Mouse (Mus musculus): Measurements from ENCODE around the gene Olfr772. TPM values are rescaled to one million over a fixed set of nuclear protein-coding genes. Genes with fewer than 3 reads are reported as not detected.

Olfr772 gene
- not detected in 2 replicates for polyA plus RNA-seq (2012; rRNA removed)

DNA sequence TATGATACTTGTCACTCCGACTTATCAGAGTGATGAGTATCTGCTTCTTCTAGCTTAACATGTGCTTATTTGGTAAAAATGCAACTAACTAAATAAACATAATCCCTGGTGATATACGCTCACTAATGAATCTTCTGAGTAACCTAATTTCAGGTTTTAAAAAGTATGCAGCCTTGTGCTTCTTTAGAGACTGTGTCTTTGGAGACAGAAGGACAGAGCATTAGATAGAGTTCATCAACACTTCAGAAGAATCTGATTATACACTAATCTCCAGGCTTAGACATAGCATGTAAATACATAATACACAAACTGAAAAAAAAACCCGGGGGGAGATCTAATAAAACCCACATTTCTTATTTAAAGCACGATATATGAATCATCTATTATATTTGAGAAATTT, at the start of gene Olfr772:
TSS of gene Olfr772 (minus strand) at position 101 of the 400 bp plus-strand sequence.

DNA sequence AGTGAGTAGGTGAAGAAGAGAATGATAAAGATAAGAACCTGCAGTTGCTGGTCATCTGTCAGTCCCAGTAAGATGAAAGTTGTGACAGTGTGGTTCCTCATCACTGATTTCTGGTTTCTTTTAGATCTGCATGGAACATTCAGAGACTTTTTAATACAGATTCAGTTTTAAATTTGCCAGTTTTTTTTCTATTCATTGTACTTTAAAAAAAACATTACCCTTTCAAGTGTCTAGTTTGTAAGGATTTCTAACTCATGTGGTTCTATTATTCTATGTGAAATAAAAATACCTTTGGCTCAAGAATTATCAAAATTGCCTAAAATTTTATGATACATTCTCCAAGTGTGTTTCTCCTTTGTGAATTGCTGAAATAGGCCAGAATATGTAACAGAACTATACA, 9.6 kb upstream of the Olfr772 start, which contains the start of gene Olfr773:
TSS of gene Olfr773 (minus strand) at position 101 of the 400 bp plus-strand sequence.

DNA sequence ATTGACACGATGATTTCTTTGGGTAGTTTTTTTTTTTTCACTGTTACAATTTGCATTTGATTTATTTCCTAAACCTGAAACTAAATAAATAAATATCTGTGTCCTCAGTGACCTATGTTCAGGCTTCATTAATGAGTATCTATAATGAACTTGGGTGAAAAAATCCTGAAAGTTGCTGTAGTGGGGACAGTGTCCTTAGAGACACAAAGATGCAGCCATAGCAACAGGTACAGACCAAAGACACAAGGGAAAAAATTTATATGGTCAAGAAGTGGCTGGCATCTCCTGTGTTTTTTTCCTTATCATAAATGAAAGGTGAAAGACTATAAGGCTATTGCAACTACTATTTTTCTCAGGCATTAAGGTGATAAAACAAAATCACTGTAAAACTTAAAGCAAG, 13.1 kb downstream of the Olfr772 start, which contains the start of gene Olfr771:
TSS of gene Olfr771 (minus strand) at position 101 of the 400 bp plus-strand sequence.

DNA sequence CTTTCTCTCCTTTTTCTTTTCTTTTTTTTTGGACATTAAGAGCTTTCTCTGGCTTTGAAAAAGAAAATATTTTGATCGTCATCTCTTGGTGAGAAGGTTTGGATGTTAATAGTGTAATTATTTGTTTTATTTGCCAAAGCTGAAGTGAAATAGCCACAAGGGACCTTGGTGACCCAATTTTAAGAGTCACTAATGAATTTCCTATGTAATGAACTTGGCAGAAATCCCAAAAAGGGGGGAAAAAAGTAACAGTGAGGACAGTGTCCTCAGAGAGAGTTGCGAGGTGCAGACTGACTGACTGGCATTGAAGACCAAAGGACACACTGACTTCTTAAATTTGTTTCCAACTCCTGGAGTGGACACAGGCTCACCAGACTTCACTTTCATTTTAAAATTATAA, 38.8 kb downstream of the Olfr772 start, which contains the start of gene Olfr770:
TSS of gene Olfr770 (minus strand) at position 101 of the 400 bp plus-strand sequence.

Other genes with a start within 250 kb of the Olfr772 start
- 0.12 and 0.69 TPM in 2 replicates for gene Itga7, start 244.1 kb downstream of the Olfr772 start, polyA plus RNA-seq (2012; rRNA removed)
- gene Mettl7b, start 216.9 kb downstream of the Olfr772 start, polyA plus RNA-seq (2012; rRNA removed), result 0.02 TPM in 2 replicates
- gene Olfr9, start 188.5 kb downstream of the Olfr772 start, polyA plus RNA-seq (2012; rRNA removed), result not detected in 2 replicates
- not detected in 2 replicates for gene Olfr763, start 167.1 kb downstream of the Olfr772 start, polyA plus RNA-seq (2012; rRNA removed)
- gene Olfr764-ps1, start 138.0 kb downstream of the Olfr772 start, polyA plus RNA-seq (2012; rRNA removed), result not detected in 2 replicates
- gene Olfr765, start 127.9 kb downstream of the Olfr772 start, polyA plus RNA-seq (2012; rRNA removed), result not detected in 2 replicates
- not detected in 2 replicates for gene Olfr766-ps1, start 108.9 kb downstream of the Olfr772 start, polyA plus RNA-seq (2012; rRNA removed)
- gene Olfr767, start 95.0 kb downstream of the Olfr772 start, polyA plus RNA-seq (2012; rRNA removed), result not detected in 2 replicates
- not detected in 2 replicates for gene Olfr768, start 78.5 kb downstream of the Olfr772 start, polyA plus RNA-seq (2012; rRNA removed)
- gene Olfr769, start 60.1 kb downstream of the Olfr772 start, polyA plus RNA-seq (2012; rRNA removed), result not detected in 2 replicates
- not detected in 2 replicates for gene Olfr770, start 38.9 kb downstream of the Olfr772 start, polyA plus RNA-seq (2012; rRNA removed)
- not detected in 2 replicates for gene Olfr771, start 13.2 kb downstream of the Olfr772 start, polyA plus RNA-seq (2012; rRNA removed)
- not detected in 2 replicates for gene Olfr773, start 9.5 kb upstream of the Olfr772 start, polyA plus RNA-seq (2012; rRNA removed)
- gene Olfr774, start 58.3 kb upstream of the Olfr772 start, polyA plus RNA-seq (2012; rRNA removed), result not detected in 2 replicates
- not detected in 2 replicates for gene Olfr775, start 70.5 kb upstream of the Olfr772 start, polyA plus RNA-seq (2012; rRNA removed)
- gene Olfr776, start 81.2 kb upstream of the Olfr772 start, polyA plus RNA-seq (2012; rRNA removed), result not detected in 2 replicates
- not detected in 2 replicates for gene Olfr777, start 93.6 kb upstream of the Olfr772 start, polyA plus RNA-seq (2012; rRNA removed)
- not detected in 2 replicates for gene Olfr780, start 140.2 kb upstream of the Olfr772 start, polyA plus RNA-seq (2012; rRNA removed)
- gene Olfr781, start 150.9 kb upstream of the Olfr772 start, polyA plus RNA-seq (2012; rRNA removed), result not detected in 2 replicates
- gene Olfr782, start 170.9 kb upstream of the Olfr772 start, polyA plus RNA-seq (2012; rRNA removed), result not detected in 2 replicates
- gene Olfr784, start 206.2 kb upstream of the Olfr772 start, polyA plus RNA-seq (2012; rRNA removed), result 0.01 TPM in 1 of 2 replicates, not detected in the other
- not detected in 2 replicates for gene Olfr785, start 227.5 kb upstream of the Olfr772 start, polyA plus RNA-seq (2012; rRNA removed)
- gene Olfr786, start 249.4 kb upstream of the Olfr772 start, polyA plus RNA-seq (2012; rRNA removed), result not detected in 2 replicates